Mouse (Mus musculus): Measurements from ENCODE around the gene Mov10l1. TPM values are rescaled to one million over a fixed set of nuclear protein-coding genes. Genes with fewer than 3 reads are reported as not detected.

The Mov10l1 gene
- polyA plus RNA-seq, 2 experiments = not detected

GRCm38 (mm10) chr15:89100823-89101222 is 118.1 kb downstream of the Mov10l1 start:
- 86% methylated on average over 12 of the region's 12 CpGs for WGBS (ENCODE audit: insufficient replicate concordance)
- H3K4me3 ChIP-seq (ENCODE audit: insufficient read depth in 1 of 2, low read depth in 2 of 2, low read length in 2 of 2) = no peak overlapping the region
- H3K9me3 ChIP-seq (ENCODE audit: control insufficient read depth, low read length) = no peaks in the 10 kb centered on the region
- no peak overlapping the region for H3K4me2 ChIP-seq (ENCODE audit: low read depth)
- no peak for ATAC-seq (ENCODE audit: insufficient read depth)
- no peak for DNase-seq (ENCODE audit: low read depth in 3 of 3, low spot score in 3 of 3)
- H3K4me1 ChIP-seq (replicated peaks; ENCODE audit: control insufficient read depth in 2 of 2, insufficient read depth in 2 of 2, low read length in 1 of 2) = no peaks in the 10 kb centered on the region
- H3K36me3 ChIP-seq (replicated peaks; ENCODE audit: control insufficient read depth, insufficient read depth, low read depth) = peaks cover 63% of the 10 kb centered on the region
- no peak overlapping the region for H3K9ac ChIP-seq (replicated peaks)
- no peak for TF ChIP-seq CTCF (IDR thresholded peaks at IDR 0.05; ENCODE audit: low read depth)
- TF ChIP-seq EP300 (IDR thresholded peaks at IDR 0.05; ENCODE audit: low read depth) = no peak
- no peak overlapping the region for H3K27ac ChIP-seq
- H3K27me3 ChIP-seq (ENCODE audit: control insufficient read depth, insufficient read depth, low read length) = no peaks in the 10 kb centered on the region

- no peak for ATAC-seq (ENCODE audit: insufficient read depth)
- Histone ChIP-seq H3K4me3 (ENCODE audit: insufficient read depth in 1 of 2, low read depth in 2 of 2, low read length in 2 of 2) (no peak overlapping the region), H3K36me3 (replicated peaks; ENCODE audit: control insufficient read depth, insufficient read depth, low read depth) (peaks cover 70% of the 10 kb centered on the region)
These were observed 119.9 kb downstream of the Mov10l1 start for GRCm38 (mm10) chr15:89102646-89103045.

GRCm38 (mm10) chr15:89103921-89104320 is 121.2 kb downstream of the Mov10l1 start:
- H3K9ac ChIP-seq (replicated peaks) = no peak overlapping the region
- 84% methylated on average over 10 of the region's 10 CpGs for WGBS (ENCODE audit: insufficient replicate concordance)
- no peak for TF ChIP-seq CTCF (IDR thresholded peaks at IDR 0.05; ENCODE audit: low read depth)
- no peak for TF ChIP-seq EP300 (IDR thresholded peaks at IDR 0.05; ENCODE audit: low read depth)
- H3K9me3 ChIP-seq (ENCODE audit: control insufficient read depth, low read length) = no peaks in the 10 kb centered on the region
- H3K4me3 ChIP-seq (ENCODE audit: insufficient read depth in 1 of 2, low read depth in 2 of 2, low read length in 2 of 2) = no peak overlapping the region
- DNase-seq (ENCODE audit: low read depth in 3 of 3, low spot score in 3 of 3) (no peak), ATAC-seq (ENCODE audit: insufficient read depth) (no peak)
- peaks cover 72% of the 10 kb centered on the region for H3K36me3 ChIP-seq (replicated peaks; ENCODE audit: control insufficient read depth, insufficient read depth, low read depth)
- no peak overlapping the region for H3K27ac ChIP-seq
- no peaks in the 10 kb centered on the region for H3K27me3 ChIP-seq (ENCODE audit: control insufficient read depth, insufficient read depth, low read length)
- no peak overlapping the region for H3K4me2 ChIP-seq (ENCODE audit: low read depth)
- H3K4me1 ChIP-seq (replicated peaks; ENCODE audit: control insufficient read depth in 2 of 2, insufficient read depth in 2 of 2, low read length in 1 of 2) = no peaks in the 10 kb centered on the region

More at GRCm38 (mm10) chr15:89102646-89103045, 119.9 kb downstream of the Mov10l1 start:
- H3K27ac ChIP-seq = no peak overlapping the region
- WGBS (ENCODE audit: insufficient replicate concordance) = 71% methylated on average over 5 of the region's 5 CpGs
- H3K9me3 ChIP-seq (ENCODE audit: control insufficient read depth, low read length) = no peaks in the 10 kb centered on the region
- H3K4me1 ChIP-seq (replicated peaks; ENCODE audit: control insufficient read depth in 2 of 2, insufficient read depth in 2 of 2, low read length in 1 of 2) = no peaks in the 10 kb centered on the region
- no peak overlapping the region for H3K9ac ChIP-seq (replicated peaks)
- H3K4me2 ChIP-seq (ENCODE audit: low read depth) = no peak overlapping the region
- H3K27me3 ChIP-seq (ENCODE audit: control insufficient read depth, insufficient read depth, low read length) = no peaks in the 10 kb centered on the region
- no peak for DNase-seq (ENCODE audit: low read depth in 3 of 3, low spot score in 3 of 3)
- TF ChIP-seq CTCF (IDR thresholded peaks at IDR 0.05; ENCODE audit: low read depth) (no peak), EP300 (IDR thresholded peaks at IDR 0.05; ENCODE audit: low read depth) (no peak)

GRCm38 (mm10) chr15:89104425-89104824 is 121.7 kb downstream of the Mov10l1 start:
- no peak overlapping the region for H3K4me2 ChIP-seq (ENCODE audit: low read depth)
- H3K9me3 ChIP-seq (ENCODE audit: control insufficient read depth, low read length) = no peaks in the 10 kb centered on the region
- H3K36me3 ChIP-seq (replicated peaks; ENCODE audit: control insufficient read depth, insufficient read depth, low read depth) = peaks cover 70% of the 10 kb centered on the region
- ATAC-seq (ENCODE audit: insufficient read depth) = no peak
- no peak for DNase-seq (ENCODE audit: low read depth in 3 of 3, low spot score in 3 of 3)
- no peak for TF ChIP-seq CTCF (IDR thresholded peaks at IDR 0.05; ENCODE audit: low read depth)
- no peak for TF ChIP-seq EP300 (IDR thresholded peaks at IDR 0.05; ENCODE audit: low read depth)
- WGBS (ENCODE audit: insufficient replicate concordance) = 85% methylated on average over 8 of the region's 8 CpGs
- no peaks in the 10 kb centered on the region for H3K4me1 ChIP-seq (replicated peaks; ENCODE audit: control insufficient read depth in 2 of 2, insufficient read depth in 2 of 2, low read length in 1 of 2)
- no peaks in the 10 kb centered on the region for H3K27me3 ChIP-seq (ENCODE audit: control insufficient read depth, insufficient read depth, low read length)
- no peak overlapping the region for H3K9ac ChIP-seq (replicated peaks)
- no peak overlapping the region for H3K4me3 ChIP-seq (ENCODE audit: insufficient read depth in 1 of 2, low read depth in 2 of 2, low read length in 2 of 2)
- H3K27ac ChIP-seq = no peak overlapping the region

Other genes with a start within 250 kb of the Mov10l1 start
- 4.1 and 6.1 TPM in 2 replicates for gene Brd1, start 248.7 kb upstream of the Mov10l1 start, polyA plus RNA-seq (2012; rRNA removed)
- 5.5 and 7.1 TPM in 2 replicates for gene Brd1, start 248.7 kb upstream of the Mov10l1 start, polyA plus RNA-seq (2014; fragmentation: Nextera tagmentation; extraction: Ambion mirVana)
- 5.9 and 8.0 TPM in 2 replicates for gene Zbed4, start 231.2 kb upstream of the Mov10l1 start, polyA plus RNA-seq (2012; rRNA removed)
- gene Zbed4, start 231.2 kb upstream of the Mov10l1 start, polyA plus RNA-seq (2014; fragmentation: Nextera tagmentation; extraction: Ambion mirVana) = 11.4 and 11.5 TPM in 2 replicates
- gene Alg12, start 163.6 kb upstream of the Mov10l1 start, polyA plus RNA-seq (2012; rRNA removed) = 4.9 and 5.2 TPM in 2 replicates
- 4.9 and 5.9 TPM in 2 replicates for gene Alg12, start 163.6 kb upstream of the Mov10l1 start, polyA plus RNA-seq (2014; fragmentation: Nextera tagmentation; extraction: Ambion mirVana)
- gene Creld2, start 163.3 kb upstream of the Mov10l1 start, polyA plus RNA-seq (2012; rRNA removed) = 16.2 and 25.4 TPM in 2 replicates
- gene Creld2, start 163.3 kb upstream of the Mov10l1 start, polyA plus RNA-seq (2014; fragmentation: Nextera tagmentation; extraction: Ambion mirVana) = 34.1 and 38.6 TPM in 2 replicates
- 3.1 and 5.0 TPM in 2 replicates for gene Pim3, start 120.7 kb upstream of the Mov10l1 start, polyA plus RNA-seq (2012; rRNA removed)
- 8.1 and 8.5 TPM in 2 replicates for gene Pim3, start 120.7 kb upstream of the Mov10l1 start, polyA plus RNA-seq (2014; fragmentation: Nextera tagmentation; extraction: Ambion mirVana)
- gene Ttll8, start 28.5 kb upstream of the Mov10l1 start, polyA plus RNA-seq (2012; rRNA removed) = not detected in 2 replicates
- gene Ttll8, start 28.5 kb upstream of the Mov10l1 start, polyA plus RNA-seq (2014; fragmentation: Nextera tagmentation; extraction: Ambion mirVana) = not detected in 2 replicates
- gene Mlc1, start 3.9 kb upstream of the Mov10l1 start, polyA plus RNA-seq (2012; rRNA removed) = 0.02 TPM in 1 of 2 replicates, not detected in the other
- 0.13 TPM in 1 of 2 replicates, not detected in the other for gene Mlc1, start 3.9 kb upstream of the Mov10l1 start, polyA plus RNA-seq (2014; fragmentation: Nextera tagmentation; extraction: Ambion mirVana)
- 0.01 TPM in 2 replicates for gene Panx2, start 76.8 kb downstream of the Mov10l1 start, polyA plus RNA-seq (2012; rRNA removed)
- not detected in 2 replicates for gene Panx2, start 76.8 kb downstream of the Mov10l1 start, polyA plus RNA-seq (2014; fragmentation: Nextera tagmentation; extraction: Ambion mirVana)
- 8.3 and 8.4 TPM in 2 replicates for gene Trabd, start 92.2 kb downstream of the Mov10l1 start, polyA plus RNA-seq (2012; rRNA removed)
- 13.0 and 13.7 TPM in 2 replicates for gene Trabd, start 92.2 kb downstream of the Mov10l1 start, polyA plus RNA-seq (2014; fragmentation: Nextera tagmentation; extraction: Ambion mirVana)
- 8.9 TPM in 2 replicates for gene Selenoo, start 106.2 kb downstream of the Mov10l1 start, polyA plus RNA-seq (2012; rRNA removed)
- 7.4 and 9.0 TPM in 2 replicates for gene Selenoo, start 106.2 kb downstream of the Mov10l1 start, polyA plus RNA-seq (2014; fragmentation: Nextera tagmentation; extraction: Ambion mirVana)
- 12.0 and 13.6 TPM in 2 replicates for gene Tubgcp6, start 140.2 kb downstream of the Mov10l1 start, polyA plus RNA-seq (2012; rRNA removed)
- 6.3 and 7.7 TPM in 2 replicates for gene Tubgcp6, start 140.2 kb downstream of the Mov10l1 start, polyA plus RNA-seq (2014; fragmentation: Nextera tagmentation; extraction: Ambion mirVana)
- gene Hdac10, start 145.8 kb downstream of the Mov10l1 start, polyA plus RNA-seq (2012; rRNA removed) = 8.1 and 8.5 TPM in 2 replicates
- 5.3 and 6.3 TPM in 2 replicates for gene Hdac10, start 145.8 kb downstream of the Mov10l1 start, polyA plus RNA-seq (2014; fragmentation: Nextera tagmentation; extraction: Ambion mirVana)
- gene Mapk12, start 157.8 kb downstream of the Mov10l1 start, polyA plus RNA-seq (2012; rRNA removed) = 1.7 and 1.8 TPM in 2 replicates
- 1.1 TPM in 2 replicates for gene Mapk12, start 157.8 kb downstream of the Mov10l1 start, polyA plus RNA-seq (2014; fragmentation: Nextera tagmentation; extraction: Ambion mirVana)
- gene Mapk11, start 166.7 kb downstream of the Mov10l1 start, polyA plus RNA-seq (2012; rRNA removed) = 0.84 TPM in 2 replicates
- gene Mapk11, start 166.7 kb downstream of the Mov10l1 start, polyA plus RNA-seq (2014; fragmentation: Nextera tagmentation; extraction: Ambion mirVana) = 0.49 and 0.83 TPM in 2 replicates
- gene Plxnb2, start 197.9 kb downstream of the Mov10l1 start, polyA plus RNA-seq (2012; rRNA removed) = 21.6 and 23.7 TPM in 2 replicates
- gene Plxnb2, start 197.9 kb downstream of the Mov10l1 start, polyA plus RNA-seq (2014; fragmentation: Nextera tagmentation; extraction: Ambion mirVana) = 16.4 and 18.3 TPM in 2 replicates
- gene Dennd6b, start 213.6 kb downstream of the Mov10l1 start, polyA plus RNA-seq (2012; rRNA removed) = 4.5 TPM in 2 replicates
- gene Dennd6b, start 213.6 kb downstream of the Mov10l1 start, polyA plus RNA-seq (2014; fragmentation: Nextera tagmentation; extraction: Ambion mirVana) = 1.6 and 2.4 TPM in 2 replicates
- gene Ppp6r2, start 228.6 kb downstream of the Mov10l1 start, polyA plus RNA-seq (2012; rRNA removed) = 11.6 and 15.3 TPM in 2 replicates
- gene Ppp6r2, start 228.6 kb downstream of the Mov10l1 start, polyA plus RNA-seq (2014; fragmentation: Nextera tagmentation; extraction: Ambion mirVana) = 17.7 and 19.5 TPM in 2 replicates